ENCODE assay signal across 16 mouse cellular contexts in genomic region chr8:123051458-123051857, GRCm38 (mm10). TPM values are rescaled to one million over a fixed set of nuclear protein-coding genes. Genes with fewer than 3 reads are reported as not detected.
DNase-seq lines count a peak whose midpoint lies in the region; ATAC-seq and TF ChIP-seq lines count a peak whose summit lies in the region.
"Had no signal": no experiment of that assay in that cellular context is flagged by ENCODE, and none has a peak within 500 bp of the region (broad histone marks: within the 10 kb centered on the region; RNA-seq: fewer than 3 reads in every experiment).

No protein-coding gene starts in this region.

- no peaks in the 10 kb centered on the region for H3K36me3 ChIP-seq in liver, adult 2 months (ENCODE audit: control insufficient read depth, insufficient read depth, low read length)
- H3K36me3 ChIP-seq in kidney, embryonic 16.5 days (ENCODE audit: insufficient read depth, low read length), result no peaks in the 10 kb centered on the region
- H3K36me3 ChIP-seq in liver, embryonic 15.5 days (replicated peaks), result no peaks in the 10 kb centered on the region
- no peaks in the 10 kb centered on the region for H3K36me3 ChIP-seq in forebrain, embryonic 16.5 days (ENCODE audit: control insufficient read depth, insufficient read depth)
- H3K36me3 ChIP-seq: heart, embryonic 12.5 days; hindbrain, embryonic 10.5 days had no signal

- DNase-seq in liver, adult 2 months (ENCODE audit: extremely low read depth, low read depth, low spot score), result peak; percentile 45
- no peak for DNase-seq in liver
- no peak for DNase-seq in cerebellum, adult 2 months
- DNase-seq in embryo, embryonic 11 days, result no peak
- DNase-seq in left cerebral cortex, postnatal 10 days (ENCODE audit: extremely low spot score in 1 of 2, low spot score in 2 of 2), result no peak
- DNase-seq: cerebellum, adult 9-11 months; gastrocnemius, postnatal 10 days; lung, embryonic 14.5 days; right cerebral cortex, postnatal 25 days had no signal

- TF ChIP-seq CTCF in liver, adult 2 months (IDR thresholded peaks at IDR 0.05; ENCODE audit: low read depth, low read length), result no peak
- TF ChIP-seq CTCF in cerebellum, adult 2 months (IDR thresholded peaks at IDR 0.05; ENCODE audit: borderline replicate concordance, insufficient read depth, low read depth, low read length), result no peak

- TF ChIP-seq POLR2A in liver, adult 2 months (IDR thresholded peaks at IDR 0.05; ENCODE audit: extremely low read depth, insufficient read depth, low read length), result no peak
- TF ChIP-seq POLR2A in cerebellum, adult 2 months (IDR thresholded peaks at IDR 0.05; ENCODE audit: borderline replicate concordance, insufficient read depth, low read length), result no peak

- H3K9ac ChIP-seq in liver, adult 2 months (ENCODE audit: low read depth, low read length), result no peak overlapping the region
- no peak overlapping the region for H3K9ac ChIP-seq in kidney, embryonic 16.5 days (replicated peaks; ENCODE audit: low read length)
- H3K9ac ChIP-seq in liver, embryonic 15.5 days, result no peak overlapping the region
- no peak overlapping the region for H3K9ac ChIP-seq in forebrain, embryonic 16.5 days (replicated peaks; ENCODE audit: low read depth, low read length)
- H3K9ac ChIP-seq: forebrain, embryonic 13.5 days; heart, embryonic 12.5 days; lung, embryonic 14.5 days had no signal

- no peaks in the 10 kb centered on the region for H3K79me2 ChIP-seq in liver, adult 2 months (ENCODE audit: control insufficient read depth, insufficient read depth, low read length)

- no peak overlapping the region for H3K4me3 ChIP-seq in liver, adult 2 months (ENCODE audit: insufficient read depth, low read depth, low read length)
- H3K4me3 ChIP-seq in kidney, embryonic 16.5 days (ENCODE audit: low read length), result no peak overlapping the region
- H3K4me3 ChIP-seq in liver, embryonic 15.5 days (replicated peaks), result no peak overlapping the region
- H3K4me3 ChIP-seq in cerebellum, adult 2 months (replicated peaks; ENCODE audit: insufficient read depth, low read depth, low read length), result no peak overlapping the region
- no peak overlapping the region for H3K4me3 ChIP-seq in forebrain, embryonic 16.5 days (replicated peaks; ENCODE audit: low read length)
- H3K4me3 ChIP-seq: forebrain, embryonic 13.5 days; heart, embryonic 12.5 days; hindbrain, embryonic 10.5 days; layer of hippocampus, adult 2 months had no signal

- H3K9me3 ChIP-seq in kidney, embryonic 16.5 days (ENCODE audit: low read length), result no peaks in the 10 kb centered on the region
- no peaks in the 10 kb centered on the region for H3K9me3 ChIP-seq in liver, embryonic 15.5 days (replicated peaks)
- H3K9me3 ChIP-seq in forebrain, embryonic 16.5 days (ENCODE audit: control insufficient read depth, low read length), result no peaks in the 10 kb centered on the region
- H3K9me3 ChIP-seq: forebrain, embryonic 13.5 days; heart, embryonic 12.5 days; hindbrain, embryonic 10.5 days had no signal

- WGBS in liver, adult 2 months, result 19% methylated on average over 5 of the region's 5 CpGs
- WGBS in kidney, embryonic 16.5 days, result 59% methylated on average over 5 of the region's 5 CpGs
- WGBS in liver, embryonic 15.5 days (ENCODE audit: insufficient replicate concordance), result 48% methylated on average over 5 of the region's 5 CpGs
- WGBS in cerebellum, adult 2 months, result 76% methylated on average over 5 of the region's 5 CpGs
- 78% methylated on average over 5 of the region's 5 CpGs for WGBS in forebrain, embryonic 16.5 days

- no peak for ATAC-seq in kidney, embryonic 16.5 days (ENCODE audit: low FRiP score, low TSS enrichment)
- peak; percentile 60 for ATAC-seq in liver, embryonic 15.5 days (ENCODE audit: insufficient read depth)
- no peak for ATAC-seq in forebrain, embryonic 16.5 days
- ATAC-seq: forebrain, embryonic 13.5 days had no signal

- no peak overlapping the region for H3K27ac ChIP-seq in liver, adult 2 months (replicated peaks; ENCODE audit: insufficient read depth, low read depth, low read length)
- H3K27ac ChIP-seq in kidney, embryonic 16.5 days (ENCODE audit: low read length), result peak overlapping the region; percentile 21; the same call in 1 of the 2 replicates
- H3K27ac ChIP-seq in liver, embryonic 15.5 days (replicated peaks), result peak overlapping the region; percentile 53
- H3K27ac ChIP-seq in cerebellum, adult 2 months (ENCODE audit: insufficient read depth, low read length), result no peak overlapping the region
- H3K27ac ChIP-seq in forebrain, embryonic 16.5 days (ENCODE audit: low read length), result no peak overlapping the region
- H3K27ac ChIP-seq: forebrain, embryonic 13.5 days; hindbrain, embryonic 10.5 days; layer of hippocampus, adult 2 months had no signal

- H3K4me2 ChIP-seq in kidney, embryonic 16.5 days (replicated peaks; ENCODE audit: low read depth, low read length), result no peak overlapping the region
- no peak overlapping the region for H3K4me2 ChIP-seq in liver, embryonic 15.5 days
- no peak overlapping the region for H3K4me2 ChIP-seq in forebrain, embryonic 16.5 days (ENCODE audit: low read length)
- H3K4me2 ChIP-seq: forebrain, embryonic 13.5 days; heart, embryonic 12.5 days; lung, embryonic 14.5 days had no signal

- H3K4me1 ChIP-seq in liver, adult 2 months (ENCODE audit: control insufficient read depth, insufficient read depth, low read length), result peaks cover 4% of the 10 kb centered on the region
- 0 out of 2 replicates have a peak, but pooled peaks cover 2% of the 10 kb centered on the region for H3K4me1 ChIP-seq in kidney, embryonic 16.5 days (ENCODE audit: insufficient read depth, low read length)
- peaks cover 12% of the 10 kb centered on the region; the same call in 1 of the 2 replicates for H3K4me1 ChIP-seq in liver, embryonic 15.5 days (replicated peaks)
- H3K4me1 ChIP-seq in cerebellum, adult 2 months (ENCODE audit: control insufficient read depth, insufficient read depth, low read length), result no peaks in the 10 kb centered on the region
- H3K4me1 ChIP-seq in forebrain, embryonic 16.5 days (replicated peaks; ENCODE audit: control insufficient read depth, insufficient read depth, low read length), result no peaks in the 10 kb centered on the region
- H3K4me1 ChIP-seq: forebrain, embryonic 13.5 days; heart, embryonic 12.5 days; hindbrain, embryonic 10.5 days had no signal

- H3K27me3 ChIP-seq in liver, adult 2 months (ENCODE audit: control insufficient read depth, insufficient read depth, low read length), result no peaks in the 10 kb centered on the region
- H3K27me3 ChIP-seq in kidney, embryonic 16.5 days (ENCODE audit: insufficient read depth, low read length), result no peaks in the 10 kb centered on the region
- no peaks in the 10 kb centered on the region for H3K27me3 ChIP-seq in liver, embryonic 15.5 days
- no peaks in the 10 kb centered on the region for H3K27me3 ChIP-seq in cerebellum, adult 2 months (ENCODE audit: control insufficient read depth, insufficient read depth, low read length)
- H3K27me3 ChIP-seq in forebrain, embryonic 16.5 days (replicated peaks; ENCODE audit: control insufficient read depth, insufficient read depth, low read length), result no peaks in the 10 kb centered on the region
- H3K27me3 ChIP-seq: forebrain, embryonic 13.5 days; heart, embryonic 12.5 days had no signal

- intact Hi-C loops in left cerebral cortex, postnatal 10 days (cut with DNase I), result no loop called here

RNA-seq across cellular contexts. Expression of gene Ankrd11, which starts 9.4 kb away (rescaled TPM):
- total RNA-seq in liver, adult 2 months (2014; rRNA removed), result 22.1 and 28.0 TPM in 2 replicates
- polyA plus RNA-seq in liver, adult 2 months (2012; rRNA removed), result 22.7 and 28.3 TPM in 2 replicates
- 25.6 and 30.4 TPM in 2 replicates for polyA plus RNA-seq in kidney, embryonic 16.5 days (2015; fragmentation: Nextera tagmentation; extraction: Ambion mirVana)
- polyA plus RNA-seq in liver, embryonic 15.5 days (2015; fragmentation: Nextera tagmentation; extraction: Ambion mirVana), result 18.1 and 20.8 TPM in 2 replicates
- 104 and 105 TPM in 2 replicates for polyA plus RNA-seq in cerebellum, adult 2 months (2012; rRNA removed)
- 30.3 and 33.6 TPM in 2 replicates for polyA plus RNA-seq in forebrain, embryonic 16.5 days (2015; fragmentation: Nextera tagmentation; extraction: Ambion mirVana)
- 100 to 1,000 TPM; 137 to 138 TPM for total RNA-seq in left cerebral cortex, postnatal 10 days (2021)

RNA-seq across cellular contexts. Expression of gene Spg7, which starts 11.3 kb away (rescaled TPM):
- 27.4 and 29.5 TPM in 2 replicates for total RNA-seq in liver, adult 2 months (2014; rRNA removed)
- polyA plus RNA-seq in liver, adult 2 months (2012; rRNA removed), result 62.4 and 81.4 TPM in 2 replicates
- polyA plus RNA-seq in kidney, embryonic 16.5 days (2015; fragmentation: Nextera tagmentation; extraction: Ambion mirVana), result 56.6 and 59.1 TPM in 2 replicates
- polyA plus RNA-seq in liver, embryonic 15.5 days (2015; fragmentation: Nextera tagmentation; extraction: Ambion mirVana), result 20.8 and 21.2 TPM in 2 replicates
- polyA plus RNA-seq in cerebellum, adult 2 months (2012; rRNA removed), result 103 and 104 TPM in 2 replicates
- 45.3 and 51.8 TPM in 2 replicates for polyA plus RNA-seq in forebrain, embryonic 16.5 days (2015; fragmentation: Nextera tagmentation; extraction: Ambion mirVana)
- 10 to 100 TPM; 70.4 to 71.3 TPM for total RNA-seq in left cerebral cortex, postnatal 10 days (2021)

RNA-seq across cellular contexts. Expression of gene Rpl13, which starts 50.7 kb away (rescaled TPM):
- 764 and 919 TPM in 2 replicates for total RNA-seq in liver, adult 2 months (2014; rRNA removed)
- 634 and 769 TPM in 2 replicates for polyA plus RNA-seq in liver, adult 2 months (2012; rRNA removed)
- polyA plus RNA-seq in kidney, embryonic 16.5 days (2015; fragmentation: Nextera tagmentation; extraction: Ambion mirVana), result 1,084 and 1,349 TPM in 2 replicates
- polyA plus RNA-seq in liver, embryonic 15.5 days (2015; fragmentation: Nextera tagmentation; extraction: Ambion mirVana), result 785 TPM in 2 replicates
- 829 and 864 TPM in 2 replicates for polyA plus RNA-seq in cerebellum, adult 2 months (2012; rRNA removed)
- 777 and 810 TPM in 2 replicates for polyA plus RNA-seq in forebrain, embryonic 16.5 days (2015; fragmentation: Nextera tagmentation; extraction: Ambion mirVana)
- total RNA-seq in left cerebral cortex, postnatal 10 days (2021), result 100 to 1,000 TPM; 451 to 456 TPM

Comparison
In these comparisons a context has a peak if more than half of its experiments do, and no peak if none do; other contexts are left out.
1. H3K27ac ChIP-seq: peak in kidney, embryonic 16.5 days (single experiment) and liver, embryonic 15.5 days (single experiment); none in liver, adult 2 months (single experiment), cerebellum, adult 2 months (single experiment) and forebrain, embryonic 16.5 days (single experiment).